Mouse (Mus musculus) limb, embryonic 14.5 days (tissue): ENCODE data around the gene Stk39. TPM values are rescaled to one million over a fixed set of nuclear protein-coding genes. Genes with fewer than 3 reads are reported as not detected.

ENCODE experiments used
- ATAC-seq: fragments of 200-750 bp; cut with Nextera tagmentation; 2 replicates; pipeline ENCODE4 v1.8.0; 2017; ENCODE audit warnings: low read depth, moderate number of reproducible peaks, moderate TSS enrichment; ENCODE audit not compliant: low FRiP score
- DNase-seq: peaks from one replicate; pipeline ENCODE4 v3.0.0-alpha.2; 2015; ENCODE audit warnings: low spot score
- H3K27ac ChIP-seq: fragments of 300-500 bp; sonication (generic); replicated peaks from 2 replicates; pipeline ENCODE4 v1.5.1; 2014; ENCODE audit warnings: low read depth, mild to moderate bottlenecking, low read length, moderate library complexity, mixed read lengths
- H3K27me3 ChIP-seq: fragments of 300-500 bp; sonication (generic); 2 replicates; pipeline ENCODE4 v1.6.1; 2014; ENCODE audit warnings: low read length, mixed read lengths; ENCODE audit not compliant: control insufficient read depth, insufficient read depth
- H3K36me3 ChIP-seq: fragments of 300-500 bp; sonication (generic); 2 replicates; pipeline ENCODE4 v1.6.1; 2014; ENCODE audit warnings: mild to moderate bottlenecking, low read length, moderate library complexity, mixed read lengths; ENCODE audit not compliant: control insufficient read depth, insufficient read depth
- H3K4me1 ChIP-seq: fragments of 300-500 bp; sonication (generic); 2 replicates; pipeline ENCODE4 v1.6.1; 2014; ENCODE audit warnings: antibody characterized with exemption, low read length, mixed read lengths; ENCODE audit not compliant: control insufficient read depth, insufficient read depth
- H3K4me2 ChIP-seq: fragments of 300-500 bp; sonication (generic); replicated peaks from 2 replicates; pipeline ENCODE4 v1.6.1; 2014; ENCODE audit warnings: low read depth, mild to moderate bottlenecking, low read length, moderate library complexity; ENCODE audit not compliant: severe bottlenecking
- H3K4me3 ChIP-seq: fragments of 300-500 bp; sonication (generic); replicated peaks from 2 replicates; pipeline ENCODE4 v1.5.1; 2014; ENCODE audit warnings: low read length
- H3K9ac ChIP-seq: fragments of 300-500 bp; sonication (generic); 2 replicates; pipeline ENCODE4 v1.6.1; 2014; ENCODE audit warnings: mild to moderate bottlenecking, low read depth, low read length, moderate library complexity; ENCODE audit not compliant: severe bottlenecking
- H3K9me3 ChIP-seq: fragments of 300-500 bp; sonication (generic); 2 replicates; pipeline ENCODE4 v1.6.1; 2016; ENCODE audit warnings: low read length; ENCODE audit not compliant: control insufficient read depth
- POLR2A ChIP-seq: fragments of 200-500 bp; IDR thresholded peaks from 2 replicates; pipeline ENCODE4 v1.8.0; 2012; ENCODE audit warnings: inconsistent platforms, mild to moderate bottlenecking, moderate library complexity, borderline replicate concordance; ENCODE audit not compliant: insufficient read depth, insufficient read length; ENCODE audit errors: extremely low read depth
- whole genome bisulfite sequencing: fragments of 180-500 bp; shearing (Covaris S2); extraction: QIAGEN DNeasy Blood & Tissue Kit; methylation state at CpG from one replicate; pipeline ENCODE4 v1.1.7; 2014; 5-methylcytosine and 5-hydroxymethylcytosine counted together
- polyA plus RNA-seq, 2 experiments: library from polyadenylated mRNA; depleted of rRNA in 1 of 2; stranded (reverse) in 1 of 2; unstranded in 1 of 2; fragments of >200 nt; fragmentation: Nextera tagmentation in 1 of 2; extraction: Ambion mirVana in 1 of 2; gene quantifications; 2 replicates each; pipeline versions ENCODE4 v1.2.1 to v1.2.3; 2012 to 2014

Gene Stk39
- polyA plus RNA-seq, 2 experiments, result 14.9 to 16.8 TPM

GRCm38 (mm10) chr2:68412149-68412548 is 59.9 kb downstream of the Stk39 start:
- ATAC-seq (no peak), DNase-seq (no peak)
- H3K4me1 ChIP-seq, result peaks cover 18% of the 10 kb centered on the region
- no peak overlapping the region for H3K9ac ChIP-seq
- H3K27ac ChIP-seq, result no peak overlapping the region
- H3K4me3 ChIP-seq, result no peak overlapping the region
- 84% methylated on average over 5 of the region's 5 CpGs for WGBS
- TF ChIP-seq POLR2A, result no peak
- H3K9me3 ChIP-seq, result no peaks in the 10 kb centered on the region
- H3K36me3 ChIP-seq, result no peaks in the 10 kb centered on the region
- no peak overlapping the region for H3K4me2 ChIP-seq
- H3K27me3 ChIP-seq, result no peaks in the 10 kb centered on the region

- peaks cover 23% of the 10 kb centered on the region for H3K4me1 ChIP-seq
- WGBS, result 60% methylated on average over 8 of the region's 8 CpGs
- no peak for ATAC-seq
Observed at GRCm38 (mm10) chr2:68411201-68411600, 60.9 kb downstream of the Stk39 start.

DNA sequence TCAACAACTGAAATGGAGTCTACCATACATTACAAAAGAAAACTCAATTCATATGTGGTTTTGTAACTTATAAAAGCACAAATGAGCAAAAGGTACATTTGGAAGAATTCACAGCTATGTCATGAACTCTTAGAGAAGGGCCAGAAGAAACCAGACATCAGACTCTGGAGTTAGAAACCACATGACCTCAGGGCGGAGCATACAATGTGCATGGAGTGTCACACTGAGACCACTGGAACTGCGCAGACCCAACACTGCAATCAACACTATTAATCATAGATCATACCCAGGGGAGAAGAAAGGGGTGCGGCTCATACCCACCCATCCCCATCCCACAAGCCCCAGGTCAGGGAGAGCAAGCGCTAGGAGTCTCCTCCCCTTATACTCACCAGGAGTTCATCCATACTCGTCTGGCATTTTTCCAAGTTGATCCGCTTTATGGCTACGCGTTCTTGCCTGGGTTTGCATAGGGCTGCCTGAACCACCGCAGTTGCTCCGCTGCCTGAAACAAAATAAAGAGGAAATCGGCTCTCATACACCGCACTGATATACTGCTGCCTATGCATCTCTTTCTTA is 62.3 kb downstream of the Stk39 start:
- H3K27me3 ChIP-seq, result no peaks in the 10 kb centered on the region
- no peaks in the 10 kb centered on the region for H3K36me3 ChIP-seq
- no peak overlapping the region for H3K4me3 ChIP-seq
- 76% methylated on average over 12 of the region's 12 CpGs for WGBS
- H3K9me3 ChIP-seq, result no peaks in the 10 kb centered on the region
- no peak overlapping the region for H3K4me2 ChIP-seq
- H3K9ac ChIP-seq, result no peak overlapping the region
- ATAC-seq, result no peak
- no peak for TF ChIP-seq POLR2A
- H3K27ac ChIP-seq, result no peak overlapping the region
- peaks cover 32% of the 10 kb centered on the region for H3K4me1 ChIP-seq
- no peak for DNase-seq

More at GRCm38 (mm10) chr2:68411201-68411600, 60.9 kb downstream of the Stk39 start:
- Histone ChIP-seq H3K4me2 (no peak overlapping the region), H3K36me3 (no peaks in the 10 kb centered on the region), H3K27ac (no peak overlapping the region; the same call in 1 of the 2 replicates), H3K9me3 (no peaks in the 10 kb centered on the region), H3K27me3 (no peaks in the 10 kb centered on the region), H3K4me3 (no peak overlapping the region), H3K9ac (no peak overlapping the region)
- DNase-seq, result no peak
- TF ChIP-seq POLR2A, result no peak

- H3K4me1 ChIP-seq, result peaks cover 38% of the 10 kb centered on the region
- no peak for TF ChIP-seq POLR2A
- 51% methylated on average over 17 of the region's 17 CpGs for WGBS
- DNase-seq, result no peak
- H3K27me3 ChIP-seq, result no peaks in the 10 kb centered on the region
- H3K4me3 ChIP-seq, result no peak overlapping the region
- H3K4me2 ChIP-seq, result no peak overlapping the region
- H3K27ac ChIP-seq, result no peak overlapping the region
- no peak overlapping the region for H3K9ac ChIP-seq
- no peak for ATAC-seq
- H3K36me3 ChIP-seq, result no peaks in the 10 kb centered on the region
- H3K9me3 ChIP-seq, result no peaks in the 10 kb centered on the region
Observed at GRCm38 (mm10) chr2:68408271-68408980, 63.6 kb downstream of the Stk39 start.

DNA sequence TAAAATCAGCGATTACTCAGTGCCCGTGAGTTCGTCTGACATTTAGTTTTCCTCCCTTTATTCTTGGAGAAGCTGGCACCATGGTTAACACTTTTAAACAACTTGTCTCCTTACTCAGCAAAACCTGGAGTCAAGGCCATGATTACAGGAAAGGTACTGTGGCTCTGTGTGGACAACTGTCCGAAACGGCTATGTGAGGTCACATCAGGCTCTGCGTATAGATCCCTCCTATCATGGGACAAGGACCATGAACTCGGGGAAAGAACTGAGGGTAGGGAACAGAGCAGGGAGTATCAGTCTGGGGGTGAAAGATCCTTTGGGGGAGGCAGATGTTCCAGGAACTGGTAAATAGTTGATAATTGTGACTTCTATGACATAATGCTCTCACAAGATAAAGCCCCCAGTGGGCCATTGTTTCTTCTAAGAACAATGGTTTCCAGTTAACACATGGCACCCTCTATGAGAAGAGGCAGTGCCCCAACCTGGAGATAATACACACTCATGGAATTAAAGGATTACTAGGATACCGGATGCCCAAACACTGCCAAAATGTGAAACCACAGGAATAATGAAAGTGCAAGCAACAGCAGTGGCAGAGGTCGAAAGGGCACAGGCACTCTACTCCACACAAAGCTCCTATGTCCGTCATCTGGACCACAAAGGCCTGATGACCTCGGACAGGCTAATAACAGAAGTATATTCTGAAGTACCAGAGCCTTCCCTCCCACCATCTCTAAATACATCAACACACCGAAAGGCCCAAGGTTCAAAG is 64.7 kb downstream of the Stk39 start:
- ATAC-seq, result no peak
- H3K9me3 ChIP-seq, result no peaks in the 10 kb centered on the region
- WGBS, result 63% methylated on average over 12 of the region's 12 CpGs
- no peaks in the 10 kb centered on the region for H3K27me3 ChIP-seq
- H3K4me3 ChIP-seq, result no peak overlapping the region
- no peak overlapping the region for H3K27ac ChIP-seq
- H3K9ac ChIP-seq, result no peak overlapping the region
- no peak for TF ChIP-seq POLR2A
- no peak for DNase-seq
- no peak overlapping the region for H3K4me2 ChIP-seq
- no peaks in the 10 kb centered on the region for H3K36me3 ChIP-seq
- H3K4me1 ChIP-seq, result peaks cover 33% of the 10 kb centered on the region
